Mouse (Mus musculus) urinary bladder, adult 2 months (tissue): ENCODE data around the gene Epb41l2. TPM values are rescaled to one million over a fixed set of nuclear protein-coding genes. Genes with fewer than 3 reads are reported as not detected.

Source experiments
- polyA plus RNA-seq: library from polyadenylated mRNA; depleted of rRNA; stranded (reverse); fragments of >200 nt; gene quantifications from 2 replicates; pipeline ENCODE4 v1.2.3, GENCODE M21; 2012; rRNA removed

Gene Epb41l2
- polyA plus RNA-seq, 1 experiment: 77.6 TPM

Other genes starting within 250 kb of the Epb41l2 start
- 30.8 and 35.7 TPM in 2 replicates for gene Akap7, start 51.9 kb upstream of the Epb41l2 start, polyA plus RNA-seq
- not detected in 2 replicates for gene Smlr1, start 176.5 kb downstream of the Epb41l2 start, polyA plus RNA-seq